Mouse (Mus musculus) thymus, postnatal 0 days (tissue): ENCODE data around the gene Sorbs2. TPM values are rescaled to one million over a fixed set of nuclear protein-coding genes. Genes with fewer than 3 reads are reported as not detected.

ENCODE experiments used
- DNase-seq: peaks from one replicate; pipeline ENCODE4 v3.0.0-alpha.2; 2015; ENCODE audit warnings: low spot score
- polyA plus RNA-seq: library from polyadenylated mRNA; unstranded; fragments of >200 nt; fragmentation: Nextera tagmentation; extraction: Ambion mirVana; gene quantifications from 2 replicates; pipeline ENCODE4 v1.2.1, GENCODE M21; 2015

Sorbs2 gene
- polyA plus RNA-seq, 1 experiment from 2014 or later = 2.1 TPM

- DNase-seq = no peak
These were observed 169.7 kb downstream of the Sorbs2 start for GRCm38 (mm10) chr8:45677114-45677853.

DNA sequence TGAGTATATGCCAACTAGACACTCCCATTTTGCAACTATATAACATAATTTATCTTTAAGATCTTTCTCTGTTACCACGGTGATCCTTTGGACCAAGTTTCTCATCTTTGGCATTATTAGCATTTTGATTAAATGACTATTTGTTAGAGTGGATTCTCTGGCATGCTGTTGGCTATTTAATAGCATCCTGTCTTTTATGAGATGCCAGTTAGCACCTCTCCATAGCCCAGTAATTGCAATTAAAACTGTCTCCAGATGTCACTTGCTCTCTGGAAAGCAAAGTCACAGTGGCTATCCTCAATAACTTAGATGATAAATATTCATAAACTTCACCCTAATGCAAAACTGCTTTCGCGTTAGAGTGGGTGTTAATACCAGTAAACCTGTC, 170.3 kb downstream of the Sorbs2 start:
- DNase-seq = no peak

GRCm38 (mm10) chr8:45681171-45681570, 173.6 kb downstream of the Sorbs2 start:
- no peak for DNase-seq

DNA sequence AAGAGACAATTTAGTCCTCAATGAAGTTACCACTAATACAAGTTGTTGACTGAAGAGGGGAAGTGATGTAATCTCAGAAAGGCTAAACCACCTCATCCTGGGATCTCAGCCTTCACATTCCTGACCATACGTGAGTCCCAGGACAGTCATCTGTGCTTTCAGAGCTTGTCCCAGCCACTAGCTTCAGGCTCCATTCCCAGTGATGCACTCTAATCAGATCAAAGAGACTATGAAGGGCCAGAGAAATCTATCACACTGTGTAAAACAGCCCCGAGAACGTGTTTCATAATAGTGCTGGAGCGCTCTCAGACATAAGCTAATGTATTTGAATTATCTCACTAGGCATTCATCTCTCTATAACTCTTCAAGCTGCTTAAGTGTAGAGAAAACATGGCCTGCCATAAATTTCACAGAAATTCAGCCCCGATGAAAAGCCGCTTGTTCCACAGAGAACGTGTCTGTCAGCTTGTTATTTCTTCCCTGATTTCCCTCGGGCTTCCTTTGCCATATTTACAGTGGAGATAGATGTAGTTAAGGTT, 175.3 kb downstream of the Sorbs2 start:
- DNase-seq = no peak

- DNase-seq = no peak
These were observed 180.5 kb downstream of the Sorbs2 start for GRCm38 (mm10) chr8:45687942-45688695.

- DNase-seq = no peak
These were observed 182.1 kb downstream of the Sorbs2 start for GRCm38 (mm10) chr8:45689611-45690207.

DNA sequence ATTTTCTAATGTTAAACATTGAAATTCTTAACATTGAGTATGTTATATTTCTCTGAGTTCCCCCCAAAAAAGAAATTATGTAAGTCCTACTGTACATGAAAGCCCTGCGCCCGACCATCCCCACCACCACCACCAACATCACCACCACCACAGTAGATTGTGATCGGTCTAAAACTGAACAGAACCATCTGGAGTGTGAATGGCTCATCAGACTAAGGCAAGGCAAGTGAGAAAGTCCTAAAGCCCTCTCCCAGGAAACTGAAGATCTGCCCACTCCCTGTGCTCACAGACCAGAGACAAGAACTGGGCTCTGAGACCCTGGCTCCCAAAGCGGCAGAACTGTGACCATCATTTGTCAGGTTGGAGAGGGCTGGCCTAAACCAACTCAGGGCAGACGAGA, 192.5 kb downstream of the Sorbs2 start:
- no peak for DNase-seq

GRCm38 (mm10) chr8:45703700-45704101, 196.1 kb downstream of the Sorbs2 start:
- no peak for DNase-seq

DNA sequence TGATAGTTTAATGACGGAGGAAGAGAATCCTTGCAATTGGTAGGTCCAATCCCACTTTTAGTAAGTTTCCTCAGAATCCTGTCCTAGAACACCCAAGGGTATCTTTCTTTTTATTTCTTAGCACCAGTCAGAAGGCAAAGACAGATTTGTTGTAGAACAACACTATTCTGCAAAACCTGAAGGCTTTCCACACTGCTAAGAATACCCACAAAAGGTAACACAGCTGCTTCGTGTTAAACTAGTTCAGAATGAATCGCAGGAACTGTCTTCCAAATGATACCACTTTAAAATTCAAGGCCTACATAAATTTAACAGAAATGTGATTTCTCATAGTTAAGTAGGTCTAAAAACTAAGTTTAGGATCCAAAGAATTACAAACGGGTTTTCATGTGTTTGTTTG, 201.5 kb downstream of the Sorbs2 start:
- DNase-seq = no peak

GRCm38 (mm10) chr8:45709734-45710133, 202.1 kb downstream of the Sorbs2 start:
- no peak for DNase-seq

DNA sequence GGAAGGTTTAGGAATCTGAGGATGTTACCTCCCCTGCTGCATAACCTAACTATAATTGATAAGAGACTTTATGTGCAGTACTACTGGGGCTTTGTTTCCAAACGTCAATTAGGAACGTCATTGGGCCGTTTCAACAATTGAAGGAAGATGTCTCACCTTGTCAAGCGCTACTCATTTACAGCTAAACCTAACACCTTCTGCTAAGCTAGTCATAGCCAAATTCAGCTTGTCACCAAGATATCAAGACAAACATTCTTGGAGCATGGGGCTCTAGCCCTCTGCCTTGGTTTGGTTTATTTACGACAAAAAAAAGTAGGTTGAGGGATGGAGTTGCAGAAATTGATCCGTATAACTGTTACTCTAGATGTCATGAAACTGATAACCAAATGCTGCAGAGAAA, 205.0 kb downstream of the Sorbs2 start:
- no peak for DNase-seq

DNA sequence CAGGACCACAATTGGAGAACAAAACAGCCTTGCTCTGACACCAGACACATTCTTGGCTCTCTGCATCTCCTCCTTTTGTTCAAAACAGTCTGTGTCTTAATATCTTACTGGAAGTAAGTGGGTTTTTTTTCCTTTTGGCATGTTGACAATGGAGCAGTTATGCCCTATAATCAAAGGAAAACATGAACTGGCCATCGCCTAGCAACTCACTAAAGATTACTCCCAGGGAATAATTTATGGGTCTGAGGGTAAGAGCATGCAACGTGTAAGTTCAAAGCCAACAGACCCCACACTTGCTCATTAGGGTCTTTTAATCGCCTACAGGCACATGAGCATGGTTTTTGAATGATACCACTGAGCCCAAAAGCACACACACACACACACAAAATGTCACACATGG, 207.2 kb downstream of the Sorbs2 start:
- DNase-seq = no peak

DNA sequence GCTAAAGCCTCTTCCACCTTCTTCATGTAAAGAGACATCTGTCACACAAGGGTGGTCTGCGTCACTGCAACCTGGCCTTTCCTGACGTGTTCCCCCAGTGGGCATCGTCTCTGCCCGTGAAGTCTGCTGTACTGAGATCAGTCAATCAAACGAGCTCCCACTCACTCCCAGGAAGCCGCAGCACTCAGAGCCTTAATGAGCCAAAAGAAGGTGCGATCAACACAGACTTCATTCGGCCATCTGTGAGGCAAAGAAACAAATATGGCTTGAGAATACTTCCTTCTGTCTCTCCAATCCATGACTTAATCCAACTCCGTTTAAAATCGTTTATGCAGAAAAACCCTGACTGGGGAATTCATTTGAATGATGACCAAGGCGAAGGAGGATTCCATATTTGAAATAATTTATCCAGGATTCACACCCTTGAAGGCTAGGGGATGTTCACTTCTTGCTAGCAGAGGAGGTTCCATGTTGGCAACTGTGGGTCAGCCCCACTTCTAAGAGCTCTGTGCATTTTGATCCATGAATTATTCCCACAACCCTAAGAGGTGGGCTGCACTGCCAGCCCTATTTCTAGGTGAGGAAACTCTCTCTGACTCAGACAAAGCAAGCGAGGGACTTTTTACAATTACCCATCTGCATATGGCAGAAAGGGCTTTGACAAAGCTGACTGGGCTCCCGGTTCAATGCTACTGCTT, 207.9 kb downstream of the Sorbs2 start:
- no peak for DNase-seq

DNA sequence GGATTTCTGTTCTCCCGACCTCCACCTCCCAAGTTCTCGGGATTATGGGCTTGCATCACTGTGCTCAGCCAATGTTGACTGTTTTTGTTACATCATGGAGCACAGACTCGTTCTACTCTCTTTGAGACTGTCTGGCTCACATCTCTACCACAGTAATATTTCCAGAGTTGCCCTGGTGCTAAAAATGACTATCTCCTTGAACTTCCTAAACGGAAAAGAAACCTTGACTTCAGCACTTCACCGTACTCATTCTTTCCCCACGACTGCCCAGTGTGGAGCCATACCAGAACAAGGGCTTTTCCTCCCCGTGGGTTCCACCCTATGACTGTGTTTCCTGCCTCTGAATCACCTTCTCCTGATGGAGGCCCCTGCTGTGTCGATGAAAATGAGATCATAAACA, 212.2 kb downstream of the Sorbs2 start:
- DNase-seq = no peak

GRCm38 (mm10) chr8:45724204-45724603, 216.6 kb downstream of the Sorbs2 start:
- no peak for DNase-seq

GRCm38 (mm10) chr8:45725321-45725720, 217.7 kb downstream of the Sorbs2 start:
- no peak for DNase-seq

GRCm38 (mm10) chr8:45729850-45730382, 222.3 kb downstream of the Sorbs2 start:
- no peak for DNase-seq

DNA sequence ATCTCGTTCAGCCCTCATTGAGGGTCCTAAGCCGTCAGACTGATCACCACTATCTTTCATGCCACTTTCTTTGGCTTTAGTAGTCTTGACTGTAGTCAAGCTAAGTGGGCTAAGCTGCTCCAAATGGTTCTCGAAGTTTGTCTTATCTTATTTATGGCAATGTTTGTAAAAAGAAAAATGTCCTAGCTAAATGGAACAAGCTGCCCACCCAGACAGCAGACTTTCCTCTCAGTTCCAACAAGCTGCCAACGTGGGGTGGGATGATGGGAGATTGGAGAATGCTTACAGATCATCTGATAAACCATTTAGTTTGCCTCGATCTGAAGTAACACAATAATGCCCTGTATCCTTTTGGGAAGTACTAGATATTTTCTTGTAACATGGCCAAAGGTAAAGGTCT, 223.2 kb downstream of the Sorbs2 start:
- DNase-seq = no peak

- DNase-seq = no peak
These were observed 226.5 kb downstream of the Sorbs2 start for GRCm38 (mm10) chr8:45734071-45734470.

- no peak for DNase-seq
These were observed 229.7 kb downstream of the Sorbs2 start for GRCm38 (mm10) chr8:45737266-45737665.

DNA sequence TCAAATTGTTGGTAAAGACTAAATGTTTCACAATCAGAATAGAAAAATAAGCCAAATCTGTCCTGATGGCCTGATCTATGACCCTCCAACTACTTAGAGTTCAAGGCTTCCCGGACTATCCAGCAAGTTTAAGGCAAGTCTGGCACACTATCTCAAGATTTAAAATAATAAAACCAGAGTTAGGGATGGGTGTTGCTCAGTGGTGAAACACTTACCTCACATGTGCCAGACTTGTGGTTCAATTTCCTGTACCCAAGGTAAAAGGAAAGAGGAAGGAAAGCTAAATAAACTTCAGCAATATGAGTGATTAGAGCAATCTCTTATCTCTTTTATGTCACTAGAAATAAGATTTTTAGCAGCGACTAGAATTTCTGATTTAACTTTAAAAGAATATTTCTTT, 235.7 kb downstream of the Sorbs2 start:
- DNase-seq = no peak
